Mouse (Mus musculus) hindbrain, postnatal 0 days (tissue): ENCODE measurements at regions not wholly inside any gene's neighbourhood (a gene's known extent, or its start where the extent isn't known, plus 50 kb on each side); places are given as distances from the start of the nearest gene placed in this dataset.

ENCODE experiments used
- ATAC-seq: fragments of 200-750 bp; cut with Nextera tagmentation; 2 replicates; pipeline ENCODE4 v1.8.0; 2017; ENCODE audit warnings: mild to moderate bottlenecking, moderate TSS enrichment, moderate library complexity
- DNase-seq: peaks from one replicate; pipeline ENCODE4 v3.0.0-alpha.2; 2015; ENCODE audit warnings: low spot score
- H3K27ac ChIP-seq: fragments of 300-500 bp; sonication (generic); 2 replicates; pipeline ENCODE4 v1.5.1; 2014; ENCODE audit warnings: mild to moderate bottlenecking
- H3K27me3 ChIP-seq: fragments of 300-500 bp; sonication (generic); 2 replicates; pipeline ENCODE4 v1.6.1; 2014; ENCODE audit warnings: low read length, mixed read lengths; ENCODE audit not compliant: insufficient read depth
- H3K36me3 ChIP-seq: fragments of 300-500 bp; sonication (generic); 2 replicates; pipeline ENCODE4 v1.6.1; 2014; ENCODE audit warnings: low read length, mixed read lengths; ENCODE audit not compliant: insufficient read depth
- H3K4me1 ChIP-seq: fragments of 300-500 bp; sonication (generic); 2 replicates; pipeline ENCODE4 v1.6.1; 2014; ENCODE audit warnings: antibody characterized with exemption, low read length, mixed read lengths; ENCODE audit not compliant: insufficient read depth
- H3K4me2 ChIP-seq: fragments of 300-500 bp; sonication (generic); 2 replicates; pipeline ENCODE4 v1.6.1; 2014; ENCODE audit warnings: low read depth, mild to moderate bottlenecking, low read length, moderate library complexity, mixed read lengths
- H3K4me3 ChIP-seq: fragments of 300-500 bp; sonication (generic); 2 replicates; pipeline ENCODE4 v1.5.1; 2014; ENCODE audit warnings: low read length
- H3K9ac ChIP-seq: fragments of 300-500 bp; sonication (generic); replicated peaks from 2 replicates; pipeline ENCODE4 v1.6.1; 2014; ENCODE audit warnings: mild to moderate bottlenecking, low read length, moderate library complexity, mixed read lengths
- H3K9me3 ChIP-seq: fragments of 300-500 bp; sonication (generic); 2 replicates; pipeline ENCODE4 v1.6.1; 2016; ENCODE audit warnings: low read length, mixed read lengths
- CTCF ChIP-seq: IDR thresholded peaks from 2 replicates; pipeline ENCODE4 v1.5.1; 2016; ENCODE audit warnings: antibody characterized with exemption, control low read depth, low read depth
- WGBS: fragments of 180-500 bp; shearing (Covaris S2); extraction: QIAGEN DNeasy Blood & Tissue Kit; methylation state at CpG from one replicate; pipeline ENCODE4 v1.1.7; 2014; 5-methylcytosine and 5-hydroxymethylcytosine counted together

DNA sequence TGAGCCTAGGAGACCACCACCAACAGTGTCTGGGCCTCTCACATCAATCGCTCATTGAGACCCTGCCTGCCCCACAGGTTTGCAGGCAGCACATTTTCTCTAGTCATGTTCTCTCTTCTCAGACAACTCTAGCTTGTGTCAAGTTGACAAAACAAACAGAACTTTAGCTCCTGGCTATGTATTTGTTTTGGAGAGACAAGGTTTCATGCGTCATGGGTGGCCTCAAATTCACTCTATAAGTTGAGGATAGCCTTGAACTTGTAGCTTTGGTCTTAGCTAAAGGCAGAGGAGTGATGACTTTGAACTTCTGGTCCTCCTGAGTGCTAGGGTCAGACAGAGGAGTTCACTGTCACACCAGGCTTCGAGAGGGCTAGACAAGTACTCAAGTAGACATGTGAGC lies 123.5 kb downstream of the Zfp706 start:
- WGBS = 89% methylated on average over 3 of the region's 3 CpGs
- Histone ChIP-seq H3K4me2 (no peak overlapping the region), H3K36me3 (no peaks in the 10 kb centered on the region), H3K9ac (no peak overlapping the region), H3K4me3 (no peak overlapping the region), H3K9me3 (no peaks in the 10 kb centered on the region), H3K4me1 (no peaks in the 10 kb centered on the region), H3K27me3 (no peaks in the 10 kb centered on the region), H3K27ac (no peak overlapping the region)
- no peak for DNase-seq
- ATAC-seq = no peak
- no peak for TF ChIP-seq CTCF

DNA sequence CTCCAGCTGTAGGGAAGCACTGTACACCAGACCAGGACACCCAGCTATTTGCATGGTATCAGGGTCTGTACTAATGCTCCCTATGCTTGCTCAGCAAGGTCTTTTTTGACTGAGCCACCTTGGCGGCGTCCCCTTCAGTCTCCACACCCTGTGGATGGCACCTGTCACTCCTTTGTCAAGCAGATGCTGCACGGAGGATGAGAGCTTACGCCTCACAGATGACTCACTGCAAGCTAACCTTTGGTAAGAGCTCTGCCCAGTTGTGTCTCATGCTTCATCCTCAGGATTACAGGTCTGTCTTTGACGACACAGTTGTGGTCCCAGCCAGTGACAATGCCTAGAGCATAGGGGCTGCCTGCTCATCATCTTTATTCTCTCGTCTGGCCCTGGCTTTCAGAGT lies 124.4 kb downstream of the Zfp706 start:
- no peak overlapping the region for H3K4me2 ChIP-seq
- ATAC-seq = no peak
- H3K27me3 ChIP-seq = no peaks in the 10 kb centered on the region

DNA sequence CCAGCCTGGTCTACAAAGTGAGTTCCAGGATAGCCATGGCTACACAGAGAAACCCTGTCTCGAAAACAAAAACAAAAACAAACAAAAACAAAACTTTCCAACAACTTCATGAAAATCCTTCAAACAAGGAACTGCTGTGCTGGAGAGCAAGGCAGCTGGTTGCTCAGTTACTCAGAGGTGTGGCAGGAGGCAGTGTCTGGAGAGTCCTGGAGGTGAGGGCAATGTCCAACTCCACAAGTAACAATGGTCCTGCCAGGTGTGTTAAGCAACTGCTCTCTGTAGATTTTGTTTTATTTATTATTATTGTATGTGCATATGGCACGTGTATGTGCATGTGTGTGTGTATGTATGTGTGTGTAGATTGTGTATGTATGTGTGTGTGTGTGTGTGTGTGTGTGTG lies 126.0 kb downstream of the Zfp706 start:
- Histone ChIP-seq H3K9ac (no peak overlapping the region), H3K27me3 (no peaks in the 10 kb centered on the region), H3K27ac (no peak overlapping the region), H3K4me1 (no peaks in the 10 kb centered on the region), H3K36me3 (no peaks in the 10 kb centered on the region), H3K4me3 (no peak overlapping the region), H3K4me2 (no peak overlapping the region), H3K9me3 (no peaks in the 10 kb centered on the region)
- ATAC-seq = no peak
- no peak for TF ChIP-seq CTCF
- WGBS = 83% methylated on average over 2 of the region's 2 CpGs
- DNase-seq = no peak

More for the DNA sequence above, 124.4 kb downstream of the Zfp706 start:
- 78% methylated on average over 6 of the region's 6 CpGs for WGBS
- H3K4me1 ChIP-seq = no peaks in the 10 kb centered on the region
- H3K4me3 ChIP-seq = no peak overlapping the region
- no peak overlapping the region for H3K9ac ChIP-seq
- no peak for DNase-seq
- H3K27ac ChIP-seq = no peak overlapping the region
- no peak for TF ChIP-seq CTCF
- no peaks in the 10 kb centered on the region for H3K36me3 ChIP-seq
- no peaks in the 10 kb centered on the region for H3K9me3 ChIP-seq

DNA sequence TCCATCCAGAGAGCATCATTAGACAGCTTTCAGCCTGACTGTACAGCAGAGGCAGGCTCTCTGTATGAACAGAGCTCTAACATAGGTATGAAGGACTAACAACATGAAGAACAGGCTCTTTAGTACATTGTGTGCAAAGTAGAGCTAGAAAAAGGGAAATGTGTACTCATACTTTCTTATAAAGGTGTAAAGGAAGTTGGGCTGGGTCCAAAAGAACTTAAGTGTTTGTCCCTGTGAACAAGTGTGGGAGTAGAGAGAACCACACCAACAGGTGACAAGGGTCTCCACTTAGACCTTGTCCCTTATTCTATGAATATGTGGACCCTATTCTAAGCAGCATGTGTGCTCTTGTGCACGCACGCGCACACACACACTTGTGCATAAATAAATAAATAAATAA lies 127.0 kb downstream of the Zfp706 start:
- H3K9me3 ChIP-seq = no peaks in the 10 kb centered on the region
- no peaks in the 10 kb centered on the region for H3K4me1 ChIP-seq
- no peaks in the 10 kb centered on the region for H3K27me3 ChIP-seq
- H3K36me3 ChIP-seq = no peaks in the 10 kb centered on the region
- TF ChIP-seq CTCF = no peak
- no peak overlapping the region for H3K4me2 ChIP-seq
- DNase-seq = no peak
- H3K27ac ChIP-seq = no peak overlapping the region
- H3K9ac ChIP-seq = no peak overlapping the region
- no peak overlapping the region for H3K4me3 ChIP-seq
- WGBS = 96% methylated on average over 3 of the region's 3 CpGs
- no peak for ATAC-seq

DNA sequence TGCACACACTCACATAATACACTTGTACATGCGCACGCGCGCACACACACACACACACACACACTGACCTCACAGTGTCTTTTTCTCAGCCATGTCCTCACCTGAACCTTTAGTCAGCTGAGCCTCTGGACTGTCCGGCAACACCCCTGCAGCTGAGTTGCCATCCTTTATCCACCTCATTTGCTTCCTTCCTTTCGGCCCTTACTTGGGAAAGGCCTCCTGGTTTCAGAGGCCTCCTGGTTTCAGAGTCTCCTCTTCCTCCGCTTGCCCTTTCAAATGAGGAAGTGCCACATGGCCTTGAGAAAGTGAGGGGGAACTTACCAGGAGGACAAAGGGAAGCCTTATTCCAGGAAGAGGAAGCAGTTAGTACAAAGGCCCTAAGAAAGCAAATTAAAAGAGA lies 128.0 kb downstream of the Zfp706 start:
- no peaks in the 10 kb centered on the region for H3K36me3 ChIP-seq
- 92% methylated on average over 7 of the region's 7 CpGs for WGBS
- H3K4me1 ChIP-seq = no peaks in the 10 kb centered on the region
- TF ChIP-seq CTCF = no peak
- no peaks in the 10 kb centered on the region for H3K27me3 ChIP-seq
- no peaks in the 10 kb centered on the region for H3K9me3 ChIP-seq
- DNase-seq (no peak), ATAC-seq (no peak)
- H3K9ac ChIP-seq = no peak overlapping the region
- no peak overlapping the region for H3K4me3 ChIP-seq
- H3K27ac ChIP-seq = no peak overlapping the region
- H3K4me2 ChIP-seq = no peak overlapping the region

DNA sequence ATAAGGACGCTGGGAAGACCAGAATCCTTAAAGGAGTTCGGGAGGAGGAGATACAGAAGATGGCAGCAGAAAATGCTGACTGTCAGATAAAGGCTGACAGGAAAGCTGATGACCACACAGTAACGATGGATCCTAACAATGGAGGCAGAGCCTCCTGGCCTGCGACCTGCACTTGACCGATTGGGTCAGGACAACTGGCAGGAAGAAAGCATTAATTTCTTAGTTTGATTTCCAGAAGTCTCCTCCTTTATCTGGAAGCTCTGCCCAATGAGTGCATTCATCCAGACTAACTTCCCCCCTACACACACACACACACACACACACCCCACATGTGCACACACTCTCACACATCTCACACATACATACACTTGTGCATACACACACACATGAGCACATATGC lies 128.6 kb downstream of the Zfp706 start:
- Histone ChIP-seq H3K36me3 (no peaks in the 10 kb centered on the region), H3K4me2 (no peak overlapping the region), H3K9ac (no peak overlapping the region), H3K27ac (no peak overlapping the region), H3K9me3 (no peaks in the 10 kb centered on the region), H3K4me3 (no peak overlapping the region), H3K27me3 (no peaks in the 10 kb centered on the region), H3K4me1 (no peaks in the 10 kb centered on the region)
- TF ChIP-seq CTCF = no peak
- no peak for ATAC-seq
- DNase-seq = no peak
- 31% methylated on average over 5 of the region's 5 CpGs for WGBS

DNA sequence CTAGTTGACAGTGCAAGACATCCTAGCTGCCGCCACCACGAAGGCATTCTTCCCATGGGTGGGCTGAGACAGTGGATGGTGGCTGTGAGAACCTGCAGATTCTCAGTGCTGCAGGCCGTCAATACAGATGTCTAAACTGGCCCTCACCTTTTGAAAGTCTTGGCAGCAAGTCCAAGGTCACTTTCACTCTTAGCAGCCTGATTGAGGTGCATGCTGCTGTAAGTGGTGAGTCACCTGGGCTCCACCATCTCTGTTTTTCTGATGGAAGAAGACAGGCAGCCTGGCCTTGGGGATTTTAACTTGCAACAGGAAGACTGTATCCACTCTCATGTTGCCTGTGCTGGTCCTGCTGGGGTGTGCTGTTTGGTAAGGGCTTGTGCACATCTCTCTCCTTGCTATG lies 129.3 kb downstream of the Zfp706 start:
- Histone ChIP-seq H3K9ac (no peak overlapping the region), H3K27ac (no peak overlapping the region), H3K4me3 (no peak overlapping the region), H3K4me1 (no peaks in the 10 kb centered on the region), H3K27me3 (no peaks in the 10 kb centered on the region), H3K9me3 (no peaks in the 10 kb centered on the region), H3K36me3 (no peaks in the 10 kb centered on the region), H3K4me2 (no peak overlapping the region)
- DNase-seq = no peak
- ATAC-seq = no peak
- no peak for TF ChIP-seq CTCF
- 80% methylated on average over 3 of the region's 3 CpGs for WGBS
